Mouse (Mus musculus): ENCODE measurements around the gene Agtrap. TPM values are rescaled to one million over a fixed set of nuclear protein-coding genes. Genes with fewer than 3 reads are reported as not detected.
A peak's percentile ranks its signal among the peaks of the same experiment; 100 is the strongest.
"Not testable (repeated sequence)": the region's sequence is repeated elsewhere in the genome, so short reads cannot be mapped to it uniquely, and the experiment has no call there.

The Agtrap gene
- 45.1 and 45.2 TPM in 2 replicates for total RNA-seq (2021)
- long read RNA-seq, experiment 1, transcript Agtrap-201 (5 exons, 3,996 nt): major isoform, 39 of 59 reads
- long read RNA-seq, experiment 1, partial matches to known transcripts: 2 of 59 reads
- long read RNA-seq, experiment 1, other reads (novel, unspliced or antisense): 18 of 59 reads
- long read RNA-seq, experiment 2, transcript Agtrap-201 (5 exons, 3,996 nt): major isoform, 24 of 34 reads
- long read RNA-seq, experiment 2, partial matches to known transcripts: 0 of 34 reads
- long read RNA-seq, experiment 2, other reads (novel, unspliced or antisense): 10 of 34 reads

DNA sequence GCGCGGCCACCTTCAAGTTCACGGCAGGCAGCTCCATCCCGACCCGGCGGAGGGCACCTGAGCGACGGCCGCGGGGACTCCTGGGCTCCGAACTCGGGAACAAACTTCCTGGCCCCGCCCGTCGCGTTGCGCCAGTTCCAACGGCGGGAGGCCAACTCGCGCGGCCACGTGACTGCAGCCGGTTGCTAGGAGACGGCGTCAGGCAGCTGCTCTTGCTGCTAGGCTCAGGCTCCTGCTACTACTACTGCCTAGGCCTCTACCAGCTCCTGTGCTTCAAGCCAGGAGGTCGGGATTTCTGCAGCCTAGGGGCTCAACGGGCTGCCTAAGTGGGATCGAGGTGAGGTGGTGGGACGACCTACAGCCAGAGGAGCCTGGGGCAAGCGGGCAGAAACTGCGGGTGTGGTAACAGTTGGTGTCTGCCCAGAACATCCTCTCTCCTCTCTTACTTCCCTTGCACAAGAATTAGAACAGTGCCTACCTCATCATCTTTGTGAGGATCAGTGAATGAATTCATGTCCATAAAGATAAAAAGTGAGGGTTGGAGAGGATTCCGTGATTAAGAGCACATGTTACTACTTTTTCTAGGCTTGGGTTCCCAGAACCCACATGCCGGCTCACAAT lies at the start of gene Agtrap:
Agtrap (minus strand) TSS at position 125 of the 621 bp plus-strand sequence.
- peak; percentile 97 for DNase-seq

DNA sequence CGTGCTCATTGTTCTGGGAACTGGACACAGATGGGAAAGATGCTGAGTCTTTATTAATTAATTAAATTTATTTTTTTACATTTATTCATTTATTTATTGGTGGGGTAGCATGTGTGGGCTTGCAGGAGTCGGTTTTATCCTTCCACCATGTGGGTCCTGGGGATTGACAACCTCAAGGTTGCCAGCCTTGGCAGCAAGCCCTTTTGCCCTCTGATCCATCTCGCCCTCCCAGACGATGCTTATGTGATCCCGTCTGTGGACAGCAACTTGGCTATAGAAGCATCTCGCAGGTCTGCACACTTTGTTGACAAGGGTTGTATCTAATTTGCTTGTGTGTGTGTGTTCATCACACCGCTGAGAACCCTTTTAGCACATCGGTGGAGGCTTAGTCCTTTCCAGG lies 49.7 kb upstream of the Agtrap start:
- no peak for DNase-seq

DNA sequence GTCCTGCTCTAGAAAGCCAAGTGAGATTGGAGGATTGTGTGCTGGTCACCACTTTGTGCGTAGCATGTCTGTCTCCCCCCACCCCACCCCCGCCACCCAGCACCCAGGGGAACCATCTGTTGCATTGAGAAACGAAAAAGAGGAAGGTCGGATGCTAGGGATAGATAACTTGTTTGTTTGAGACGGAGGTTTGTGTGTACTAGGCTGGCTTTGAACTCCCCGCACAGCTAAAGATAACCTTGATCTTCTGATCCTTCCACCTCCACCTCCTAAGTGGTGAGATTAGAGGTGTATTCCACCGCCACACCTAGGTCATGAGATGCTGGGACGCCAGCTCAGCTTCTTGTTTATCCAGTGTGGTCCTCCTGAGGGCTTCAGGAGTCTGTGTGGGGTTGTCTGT lies 47.2 kb upstream of the Agtrap start:
- DNase-seq: no peak

DNA sequence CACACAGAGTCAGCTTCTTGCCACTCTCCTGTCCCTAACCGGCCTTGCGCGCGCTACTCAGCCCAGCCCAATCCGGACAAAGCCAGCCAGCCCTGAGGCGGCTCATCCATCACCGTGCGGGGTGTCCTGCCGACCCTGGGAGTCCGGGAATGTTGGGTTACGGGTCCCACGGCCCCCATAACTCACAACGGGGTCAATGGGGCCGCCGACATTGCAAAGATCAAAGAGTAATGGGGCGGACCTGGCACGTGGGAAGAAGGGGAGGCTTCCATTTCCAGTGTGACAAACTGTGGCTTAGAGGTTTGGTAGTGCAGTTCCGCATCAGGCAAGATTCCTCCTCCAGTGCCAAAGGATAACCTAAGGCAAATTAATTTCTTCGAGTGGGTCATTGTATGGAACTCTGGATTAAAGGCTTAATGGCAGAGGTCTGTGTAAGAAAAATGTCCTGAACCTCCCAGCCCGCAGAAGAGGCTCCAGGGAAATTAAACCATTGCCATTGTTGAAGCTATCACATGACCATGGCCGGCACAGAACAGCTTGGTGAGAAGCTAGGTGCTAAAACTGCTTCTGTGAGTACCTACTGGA lies 43.8 kb upstream of the Agtrap start:
- DNase-seq: peak; percentile 56

DNA sequence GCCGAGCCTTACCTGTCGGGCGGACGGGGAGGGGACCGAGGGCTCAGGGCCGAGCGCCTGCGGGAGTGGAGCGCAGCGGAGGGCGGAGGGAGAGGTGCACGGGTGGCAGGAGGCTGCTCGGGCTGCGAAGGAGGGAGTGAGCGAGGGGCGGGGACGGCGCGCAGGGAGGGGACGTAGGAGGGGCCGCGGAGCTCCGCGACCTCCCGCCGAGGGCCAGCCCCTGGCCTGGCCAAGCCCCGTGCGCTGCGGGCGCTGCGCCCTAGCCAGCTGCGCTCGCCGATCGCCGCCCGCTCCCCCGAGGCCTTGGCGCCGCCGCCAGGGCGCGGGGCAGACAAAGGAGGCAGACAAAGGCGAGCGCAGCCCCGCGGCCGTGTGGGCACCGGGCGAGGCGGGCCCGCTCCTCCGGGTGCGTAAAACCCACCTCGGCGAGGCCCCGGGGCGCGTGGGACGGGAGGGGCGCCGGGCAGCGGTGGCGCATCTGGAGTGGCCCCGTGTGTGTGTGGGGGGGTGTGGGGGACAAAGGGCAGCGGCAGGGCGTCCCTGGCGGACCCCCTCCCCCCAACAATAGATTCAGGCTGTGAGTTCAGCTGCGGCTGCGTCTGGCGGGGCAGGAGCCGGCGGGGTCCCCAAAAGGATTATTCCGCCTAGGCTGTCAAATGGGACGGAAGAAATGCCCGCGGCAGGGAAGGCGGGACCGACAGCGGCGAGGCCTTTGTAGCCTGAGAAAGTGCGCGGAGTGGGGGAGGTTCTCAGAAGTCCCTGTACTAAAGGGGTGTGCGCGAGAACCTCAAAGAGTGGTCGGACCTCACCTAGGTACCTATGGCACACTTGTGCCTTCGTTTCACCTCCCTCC lies 43.0 kb upstream of the Agtrap start, which contains the start of gene Draxin:
Draxin (minus strand) TSS at position 138 of the 853 bp plus-strand sequence.
- DNase-seq: peak; percentile 69

DNA sequence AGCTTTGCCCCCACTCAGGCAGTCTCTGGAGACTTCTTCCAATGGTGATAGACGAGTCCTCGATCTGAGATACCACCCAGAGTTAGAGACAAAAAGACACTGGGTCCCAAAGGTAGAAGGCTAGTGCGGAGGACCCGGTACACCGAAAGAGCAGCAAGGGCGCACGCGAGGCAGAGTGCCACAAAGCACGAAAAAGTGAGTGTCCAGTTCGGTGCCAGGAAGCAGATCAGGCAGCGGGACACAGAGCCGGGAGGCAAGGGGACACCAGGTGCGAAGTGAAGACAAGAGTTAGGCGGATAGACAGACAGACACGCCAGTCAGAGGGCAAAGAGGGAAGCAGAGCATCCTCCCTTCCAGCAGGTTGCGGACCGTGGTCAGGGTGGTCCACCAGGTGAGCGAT lies 42.3 kb upstream of the Agtrap start, which contains the start of gene Mad2l2:
Mad2l2 (plus strand) TSS at position 252 of the 400 bp plus-strand sequence.
- DNase-seq: no peak

DNA sequence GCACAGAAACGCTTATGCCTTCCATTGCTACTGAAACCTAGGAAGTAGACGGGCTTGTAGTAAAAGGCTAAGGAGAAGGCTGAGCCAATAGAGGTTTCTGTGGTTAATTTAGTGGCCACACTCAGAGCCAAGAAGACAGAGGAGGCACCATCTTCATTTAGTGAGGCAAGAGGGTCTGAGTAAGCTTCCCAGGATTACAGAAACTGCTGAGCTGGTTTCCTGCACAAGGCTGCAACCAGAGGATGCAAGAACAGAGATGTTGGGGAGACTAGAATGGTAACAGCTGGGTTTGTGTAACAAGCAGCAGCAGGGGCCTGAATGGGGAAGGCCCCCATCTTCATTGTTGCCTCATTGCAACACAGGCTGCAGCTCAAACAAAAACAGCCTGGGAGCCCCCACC lies 40.8 kb upstream of the Agtrap start:
- DNase-seq: no peak

DNA sequence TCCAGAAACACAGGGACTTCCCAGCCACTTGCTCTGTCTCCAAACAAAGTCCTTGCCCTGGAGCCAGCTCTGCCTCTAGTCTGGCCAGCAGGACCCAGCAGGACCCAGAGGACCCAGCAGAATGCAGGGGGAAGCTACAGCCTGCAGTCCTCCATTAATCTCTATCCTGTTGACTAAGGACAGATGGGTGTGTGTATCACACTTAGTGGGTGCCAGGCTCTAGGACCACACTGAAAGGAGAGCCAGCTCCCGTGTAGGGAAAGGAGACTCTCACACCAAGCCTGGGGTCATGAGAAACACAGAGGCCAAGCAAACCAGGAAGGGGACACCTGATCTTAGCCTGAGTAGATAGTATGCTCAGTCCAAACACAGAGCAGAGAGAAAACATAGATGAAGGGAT lies 40.4 kb upstream of the Agtrap start:
- DNase-seq: no peak

DNA sequence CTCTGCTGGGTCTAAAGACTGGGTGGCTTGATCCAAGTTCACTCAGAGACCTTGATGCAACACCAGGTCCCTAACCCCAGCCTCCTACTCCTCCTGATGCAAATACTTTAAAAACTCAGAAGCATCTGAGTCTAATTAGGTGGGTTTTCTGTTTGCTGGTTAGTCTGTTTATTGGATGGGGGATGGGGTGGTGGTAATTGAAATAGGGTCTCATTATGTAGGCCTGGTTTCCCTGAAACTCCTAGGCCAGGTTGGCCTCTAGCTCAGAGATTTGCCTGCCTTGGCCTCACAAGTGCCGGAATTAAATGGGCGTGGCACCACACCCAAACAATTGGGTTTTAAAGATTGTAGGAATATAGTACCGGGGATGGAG lies 34.8 kb upstream of the Agtrap start:
- no peak for DNase-seq

DNA sequence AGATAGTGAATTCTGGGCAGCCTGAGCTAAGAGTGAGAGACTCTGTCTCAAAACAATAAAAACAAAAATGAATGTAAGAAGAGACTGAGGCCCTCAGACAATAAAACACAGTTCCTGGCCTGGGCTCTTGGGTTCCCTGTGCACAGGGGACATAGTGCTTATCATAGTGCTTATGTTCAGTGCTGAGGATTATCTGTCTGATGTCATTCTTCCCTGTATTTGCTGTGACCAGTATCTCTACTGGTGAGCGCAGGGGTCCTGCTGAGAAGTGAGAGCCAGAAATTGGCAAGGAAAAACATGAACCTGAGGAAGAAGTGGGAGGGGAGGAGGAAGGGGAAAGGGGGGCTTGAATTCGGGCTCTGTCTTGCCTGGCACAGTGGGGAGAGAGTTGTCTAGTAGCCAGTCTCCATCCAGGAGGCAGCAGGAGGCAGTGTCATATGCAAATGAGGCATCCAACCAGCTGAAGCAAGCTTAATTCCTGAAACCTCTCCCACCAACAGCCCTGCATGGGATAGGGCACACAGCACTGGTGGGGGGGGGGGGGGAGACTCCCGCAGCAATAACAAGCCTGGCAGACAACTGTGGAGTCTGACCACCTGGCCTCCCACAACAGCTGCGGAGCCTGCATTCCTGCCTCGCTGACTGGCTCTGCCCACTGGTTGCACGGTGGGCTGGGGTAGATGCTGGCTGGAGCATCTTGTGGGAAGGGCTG lies 34.3 kb upstream of the Agtrap start:
- no peak for DNase-seq

DNA sequence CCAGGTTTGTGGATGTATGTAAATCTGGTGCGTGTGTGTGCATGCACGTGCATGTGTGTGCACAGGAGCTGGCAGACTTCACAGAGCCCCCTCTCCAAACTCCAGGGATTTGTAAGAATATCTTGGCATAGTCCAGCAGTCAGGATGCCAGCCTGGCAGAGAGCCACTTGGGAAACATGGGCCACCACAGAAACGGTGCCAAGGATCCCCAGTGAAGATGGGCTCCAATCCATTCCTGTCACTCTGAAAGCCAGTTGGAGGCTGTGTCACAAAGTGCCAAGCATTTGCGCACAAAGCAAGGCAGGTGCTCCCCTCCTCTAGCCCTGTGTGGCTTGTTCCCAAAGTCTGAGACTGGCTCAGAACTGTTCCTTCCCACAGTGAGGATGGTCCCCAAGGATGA lies 33.5 kb upstream of the Agtrap start:
- DNase-seq: no peak

DNA sequence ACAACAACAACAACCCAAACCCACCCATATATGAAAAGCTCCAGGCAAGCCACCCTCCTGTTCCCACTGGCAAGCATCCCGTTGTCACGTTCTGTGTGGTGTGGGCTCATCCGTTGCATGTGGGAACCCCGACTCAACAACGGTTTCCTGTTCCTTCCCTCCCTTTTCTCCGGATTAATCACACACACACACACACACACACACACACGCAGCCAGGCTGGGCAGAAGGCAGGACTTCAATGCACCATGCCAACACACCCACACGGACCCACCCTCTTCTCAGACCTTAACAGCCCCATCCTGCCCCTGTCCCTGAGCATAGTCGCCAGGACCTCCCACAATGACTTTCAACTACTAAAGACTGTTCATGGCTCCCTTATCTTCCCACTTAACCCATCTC lies 32.7 kb upstream of the Agtrap start:
- DNase-seq: no peak

DNA sequence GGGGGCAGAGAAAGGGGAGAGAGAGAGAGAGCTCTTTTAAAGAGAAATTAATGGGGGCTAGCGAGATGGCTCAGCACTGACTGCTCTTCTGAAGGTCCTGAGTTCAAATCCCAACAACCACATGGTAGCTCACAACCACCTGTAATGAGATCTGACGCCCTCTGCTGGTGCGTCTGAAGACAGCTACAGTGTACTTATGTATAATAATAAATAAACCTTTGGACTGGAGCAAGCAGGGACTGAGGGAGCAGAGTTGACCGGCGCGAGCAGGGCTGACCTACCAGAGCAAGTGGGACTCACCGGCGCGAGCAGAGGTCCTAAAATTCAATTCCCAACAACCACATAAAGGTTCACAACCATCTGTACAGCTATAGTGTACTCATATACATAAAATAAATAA lies 31.7 kb upstream of the Agtrap start:
- DNase-seq: not testable (repeated sequence)

DNA sequence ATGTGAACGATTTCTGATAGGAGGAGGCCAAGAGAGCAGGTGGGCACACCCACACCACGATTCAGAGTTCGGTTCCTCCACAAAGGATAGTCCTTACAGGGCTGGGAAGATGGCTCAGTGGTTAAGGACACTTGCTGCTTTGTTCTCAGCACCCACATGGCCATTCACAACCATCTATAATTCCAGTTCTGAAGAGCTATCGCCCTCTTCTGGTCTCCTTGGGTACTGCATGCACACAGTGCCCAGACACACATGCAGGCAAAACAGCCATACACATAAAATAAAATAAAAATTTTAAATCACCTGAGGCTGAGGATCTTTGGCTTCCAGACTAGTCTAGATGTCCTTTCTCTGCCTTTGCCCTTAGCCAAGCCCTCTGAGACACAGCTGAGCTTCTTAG lies 29.6 kb upstream of the Agtrap start:
- DNase-seq: no peak

DNA sequence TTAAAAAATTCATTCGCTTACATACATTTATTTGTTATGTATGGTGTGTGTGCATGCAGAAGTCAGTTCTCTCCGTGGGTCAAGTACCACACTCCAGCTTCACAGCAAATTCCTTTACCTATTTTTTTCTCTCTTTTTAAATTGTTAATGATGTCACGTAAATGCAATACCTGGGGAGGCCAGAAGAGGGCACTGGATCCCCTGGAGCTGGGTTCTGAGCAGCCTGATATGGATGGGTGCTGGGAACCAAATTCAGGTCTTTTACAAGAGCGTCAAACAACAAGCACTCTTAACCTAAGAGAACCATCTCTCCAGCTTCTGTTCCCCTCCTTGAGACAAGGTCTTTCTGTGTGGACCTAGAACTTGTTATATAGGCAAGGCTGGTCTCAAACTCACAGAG lies 28.8 kb upstream of the Agtrap start:
- no peak for DNase-seq

DNA sequence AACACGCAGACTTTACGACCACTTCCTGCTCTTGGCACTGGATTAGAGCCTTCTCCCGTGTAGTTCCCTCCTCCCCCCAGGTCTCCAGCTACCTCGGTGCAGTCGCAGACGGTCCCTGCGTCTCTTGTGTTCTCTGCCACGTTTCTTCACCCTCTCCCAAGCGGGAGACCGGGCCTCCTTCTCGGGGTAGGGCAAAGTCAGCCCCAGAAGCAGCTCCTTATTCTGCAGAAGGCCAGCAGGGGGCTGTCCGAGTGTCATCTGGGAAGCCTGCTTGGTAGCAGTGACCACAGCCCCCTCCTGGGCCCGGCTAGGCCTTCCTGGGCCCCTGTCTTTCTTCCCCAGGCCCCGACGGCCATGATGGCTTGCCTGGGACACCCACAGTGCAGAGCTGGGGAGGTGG lies 27.6 kb upstream of the Agtrap start:
- DNase-seq: peak; percentile 54

DNA sequence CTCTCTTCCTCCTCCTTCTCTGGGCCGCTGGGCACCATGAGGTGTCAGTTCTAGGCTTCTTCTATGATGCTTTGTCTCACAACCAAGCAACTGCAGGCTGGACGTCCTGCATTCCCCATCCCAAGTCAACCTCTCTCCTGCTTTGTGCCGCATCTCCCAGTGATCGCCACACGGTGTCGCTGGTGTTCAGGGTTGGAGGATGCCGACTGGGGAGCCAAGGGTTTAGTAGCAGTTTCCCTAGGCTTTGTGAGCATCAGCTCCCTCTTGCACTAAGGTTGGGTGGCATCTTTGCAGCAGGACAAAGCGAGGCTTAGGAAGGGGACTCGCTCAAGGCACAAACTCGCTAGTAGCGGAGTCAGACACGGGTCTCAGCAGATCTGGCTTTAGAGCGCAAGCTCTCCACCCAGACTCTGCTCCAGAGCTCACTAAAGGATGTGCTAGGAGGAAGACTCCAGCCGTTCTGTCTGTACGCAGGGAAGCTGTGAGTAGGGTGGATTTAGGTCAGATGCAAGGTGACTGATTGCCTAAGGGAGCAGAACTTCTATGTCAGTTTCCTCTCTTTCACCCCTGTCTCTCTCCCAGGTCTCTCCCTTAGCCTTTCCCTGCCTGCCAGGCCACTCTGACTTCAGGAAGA lies 27.0 kb upstream of the Agtrap start:
- peak; percentile 92 for DNase-seq

DNA sequence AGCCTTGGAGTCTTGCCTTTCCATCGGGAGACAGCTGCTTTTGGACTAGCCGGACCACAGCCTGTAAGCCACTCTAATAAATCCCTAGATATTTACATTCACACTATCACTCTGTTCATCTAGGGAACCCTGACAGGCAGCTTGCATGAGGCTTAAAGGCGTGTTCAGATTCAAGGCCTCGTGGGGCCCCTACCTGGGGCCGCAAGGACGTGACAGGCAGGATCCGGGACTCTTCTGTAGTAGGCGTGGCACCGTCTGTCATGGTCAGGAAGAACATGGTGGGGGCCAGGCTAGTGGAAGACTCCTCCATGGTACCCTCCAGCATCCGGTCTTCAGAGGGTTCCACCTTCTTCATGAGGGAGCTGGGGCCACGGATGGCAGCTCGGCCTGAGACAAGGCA lies 24.7 kb upstream of the Agtrap start:
- no peak for DNase-seq

DNA sequence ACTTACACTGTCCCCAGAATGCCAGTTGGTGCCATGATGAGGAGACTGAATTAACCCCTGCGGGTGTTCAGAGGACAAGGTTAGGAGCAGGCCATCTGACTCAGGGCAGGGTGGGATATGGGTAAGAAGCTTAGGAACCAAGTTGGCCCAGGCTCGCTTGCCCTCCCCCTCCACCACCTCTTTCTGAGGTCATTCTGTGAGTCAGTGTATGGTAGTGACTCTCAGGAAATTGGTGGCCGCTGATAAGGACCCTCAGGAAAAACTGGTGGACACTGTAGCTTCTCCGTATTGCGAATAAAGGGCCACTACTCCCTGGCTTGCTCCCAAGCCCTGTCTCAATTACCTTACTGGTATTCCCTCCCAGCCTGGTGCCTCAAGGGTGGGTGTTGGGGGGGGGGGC lies 21.4 kb upstream of the Agtrap start:
- DNase-seq: no peak

DNA sequence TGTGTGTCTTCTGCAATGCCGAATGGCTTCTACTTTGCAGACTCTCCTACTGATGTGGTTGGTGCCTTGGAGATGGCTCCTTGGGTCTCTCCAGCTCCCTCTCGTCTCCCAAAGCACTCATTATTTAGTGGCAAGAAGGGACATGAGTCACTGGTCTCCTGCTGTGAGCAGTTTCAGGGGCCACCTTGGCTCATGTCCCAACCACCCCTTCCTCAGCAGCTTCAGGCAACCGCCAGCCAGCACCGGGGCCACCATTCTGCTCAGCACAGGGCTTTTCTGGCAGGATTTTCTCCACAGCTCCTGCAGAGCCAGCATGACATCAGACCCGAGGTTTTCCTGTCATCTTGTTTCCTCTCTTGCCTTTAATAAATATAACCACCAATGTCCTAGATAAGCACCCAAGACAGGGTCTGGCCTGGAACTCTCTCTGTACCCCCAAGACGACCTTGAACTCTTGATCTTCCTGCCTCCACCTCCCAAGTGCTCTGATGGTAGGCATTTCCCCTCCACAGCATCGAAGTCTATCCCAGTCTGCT lies 20.8 kb upstream of the Agtrap start:
- DNase-seq: no peak

DNA sequence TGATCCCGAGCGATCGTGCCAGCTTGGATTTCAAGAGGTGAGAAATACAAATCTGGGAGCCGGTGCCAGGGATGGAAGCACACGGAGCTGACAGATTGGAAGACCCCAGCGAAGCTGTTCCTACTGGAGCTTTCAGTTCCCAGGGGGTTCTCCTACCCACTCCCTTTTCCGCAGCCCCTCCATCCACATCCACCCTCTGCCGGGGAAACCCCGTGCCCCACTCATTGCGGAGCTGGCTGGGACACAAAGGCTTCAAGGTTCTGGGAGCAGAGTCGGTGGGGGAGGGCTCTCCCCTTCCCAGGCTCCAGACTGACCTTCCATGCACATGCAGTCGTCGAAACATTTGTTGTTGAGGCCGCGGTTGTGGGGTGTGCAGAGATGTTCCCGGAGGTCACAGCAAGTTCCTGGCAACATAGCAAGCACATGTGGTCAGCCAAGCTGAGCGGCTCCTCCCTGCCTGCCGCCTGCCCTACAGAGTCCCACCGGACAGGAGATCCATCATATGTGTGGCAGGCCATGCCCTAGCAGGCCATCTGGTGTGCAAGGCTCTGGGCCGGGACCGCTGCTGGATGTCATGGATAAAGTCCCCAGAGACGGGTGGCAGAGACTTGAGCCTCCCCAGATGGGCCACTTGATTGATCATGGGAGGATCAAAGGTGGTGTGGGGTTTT lies 19.9 kb upstream of the Agtrap start:
- peak; percentile 69 for DNase-seq
